Mouse (Mus musculus): ENCODE data around the gene Slc16a11.

Slc16a11 gene

GRCm38 (mm10) chr11:70225798-70226601 lies 13.4 kb downstream of the Slc16a11 start:
- 38% methylated on average over 27 of the region's 27 CpGs for WGBS

DNA sequence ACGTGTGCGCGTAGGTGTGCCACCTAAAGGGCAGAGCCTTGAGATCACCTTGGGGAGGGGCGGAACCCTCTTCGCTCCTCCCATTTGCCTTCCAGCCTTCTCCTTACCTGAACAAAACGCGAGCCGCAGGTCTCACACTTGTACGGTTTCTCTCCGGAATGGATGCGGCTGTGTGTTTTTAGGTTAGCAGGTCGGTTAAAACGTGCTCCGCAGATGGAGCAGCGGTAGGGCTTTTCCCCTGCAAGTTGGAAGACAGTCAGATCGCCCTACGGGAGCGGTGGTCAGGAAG lies 14.0 kb downstream of the Slc16a11 start:
- 15% methylated on average over 18 of the region's 18 CpGs for WGBS

DNA sequence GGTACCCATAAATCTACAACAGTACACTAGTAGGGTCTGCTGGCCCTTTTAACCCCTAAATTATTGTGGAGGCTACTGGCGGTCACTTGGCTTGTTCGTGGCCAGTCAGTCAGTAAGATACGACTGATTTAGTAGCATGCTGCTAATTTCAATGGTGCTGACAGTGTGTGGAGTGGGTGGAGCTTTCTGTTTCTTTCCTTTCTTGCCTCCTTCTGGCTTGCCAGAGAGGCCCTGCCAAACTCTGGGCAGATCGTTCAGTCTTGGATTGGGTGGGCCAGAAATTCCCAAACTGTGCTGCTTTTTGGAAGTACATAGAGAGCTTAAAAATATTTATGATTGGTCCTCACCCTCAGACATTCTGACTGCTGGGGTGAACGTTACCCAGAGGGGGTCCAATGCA lies 14.6 kb downstream of the Slc16a11 start:
- 21% methylated on average over 5 of the region's 5 CpGs for WGBS

DNA sequence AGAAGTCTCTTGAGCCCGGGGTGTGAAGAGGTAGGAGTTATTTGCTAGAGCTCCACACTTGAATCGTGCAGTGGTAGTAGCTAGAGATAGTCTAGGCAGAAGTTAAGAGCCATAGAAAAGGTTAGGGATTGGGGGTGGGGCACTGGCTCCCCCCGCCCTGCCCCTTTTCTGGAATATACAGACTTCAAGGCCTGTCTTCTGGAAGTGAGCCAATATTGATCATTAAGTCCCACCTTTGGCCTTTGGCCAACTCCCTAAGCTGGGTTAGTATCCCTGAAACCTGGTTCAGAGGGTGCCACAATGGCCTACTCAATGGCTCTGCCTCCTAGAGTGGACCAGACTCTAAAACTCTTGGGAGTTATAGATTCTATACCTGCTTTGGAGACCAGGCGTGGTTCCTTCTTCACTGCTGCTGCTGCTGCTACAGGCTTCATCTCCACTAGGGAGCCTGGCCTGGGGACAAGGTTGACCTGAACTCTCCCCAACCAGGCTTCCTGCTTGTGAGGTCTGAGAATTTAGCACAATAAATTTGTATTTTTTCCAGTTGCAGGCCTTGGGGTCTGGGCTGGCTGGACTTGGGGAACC lies 15.2 kb downstream of the Slc16a11 start:
- 57% methylated on average over 4 of the region's 4 CpGs for WGBS

- WGBS, result under 1% methylated on average over 19 of the region's 19 CpGs
Measured at GRCm38 (mm10) chr11:70228828-70229227, 16.3 kb downstream of the Slc16a11 start.

DNA sequence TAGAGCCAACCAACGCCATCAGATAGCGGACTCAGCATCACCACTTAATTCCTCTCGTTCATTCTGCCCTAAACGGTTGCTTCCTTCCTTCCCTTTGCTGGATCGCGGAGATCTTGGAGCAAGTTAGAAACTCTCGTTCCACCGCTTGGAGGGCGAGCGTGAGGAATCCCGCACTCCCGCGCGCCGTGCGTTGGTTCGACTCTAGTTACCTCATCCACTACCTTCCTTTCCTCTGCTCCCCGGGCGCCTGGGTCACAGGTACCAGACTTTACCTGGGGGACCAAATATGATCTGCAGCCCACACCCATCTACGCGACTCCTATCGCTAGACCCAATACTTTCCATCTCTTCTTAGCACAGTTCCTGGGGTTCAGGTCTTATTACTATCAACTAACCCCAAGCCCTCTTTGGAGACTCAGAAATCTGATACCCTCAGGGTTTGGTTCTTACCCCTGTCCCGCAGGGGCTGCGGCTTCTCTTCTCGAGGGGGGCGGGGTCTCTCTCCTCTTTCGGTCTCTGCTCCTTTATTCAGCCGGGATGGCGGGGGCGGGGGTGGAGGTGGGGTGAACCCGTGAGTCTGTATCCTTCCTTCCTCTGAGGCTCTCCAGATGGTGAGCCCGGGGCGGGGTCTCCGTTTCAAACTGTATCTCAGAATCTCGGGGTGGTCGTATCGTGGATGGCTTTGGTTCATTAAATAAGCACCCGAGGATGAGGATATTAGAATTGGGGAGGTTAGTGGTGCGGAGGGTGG lies 16.9 kb downstream of the Slc16a11 start, which contains the start of gene Bcl6b:
Bcl6b (minus strand) TSS at position 539 of the 751 bp plus-strand sequence.
- 3% methylated on average over 39 of the region's 39 CpGs for WGBS

GRCm38 (mm10) chr11:70230239-70230727 lies 17.7 kb downstream of the Slc16a11 start:
- WGBS, result 1% methylated on average over 32 of the region's 32 CpGs

- WGBS, result 4% methylated on average over 10 of the region's 10 CpGs
Measured at GRCm38 (mm10) chr11:70232546-70232945, 20.0 kb downstream of the Slc16a11 start.

GRCm38 (mm10) chr11:70233016-70233415 lies 20.5 kb downstream of the Slc16a11 start:
- 19% methylated on average over 8 of the region's 8 CpGs for WGBS

- WGBS, result 70% methylated on average over 5 of the region's 5 CpGs
Measured at GRCm38 (mm10) chr11:70234037-70234436, 21.5 kb downstream of the Slc16a11 start.

DNA sequence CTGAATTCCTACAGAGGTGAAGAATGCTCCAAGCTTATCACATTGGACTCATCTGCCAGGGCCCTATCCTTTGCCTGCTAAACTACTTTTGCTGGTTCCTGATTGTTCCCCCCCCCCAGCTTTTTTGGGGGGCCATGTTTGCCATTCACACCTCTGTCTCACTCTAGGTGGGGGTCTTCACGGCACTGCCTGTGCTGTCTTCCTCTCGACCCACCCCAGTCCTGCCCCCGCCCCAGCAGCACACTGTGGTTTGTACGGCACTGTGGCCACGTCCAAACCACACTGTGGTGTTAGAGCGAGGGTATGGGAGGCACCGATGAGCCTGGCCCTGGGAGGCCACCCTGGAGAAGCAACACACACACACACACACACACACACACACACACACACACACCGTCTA lies 21.9 kb downstream of the Slc16a11 start:
- 79% methylated on average over 8 of the region's 8 CpGs for WGBS

GRCm38 (mm10) chr11:70235254-70235900 lies 22.8 kb downstream of the Slc16a11 start:
- WGBS, result 90% methylated on average over 12 of the region's 12 CpGs

GRCm38 (mm10) chr11:70236717-70237116 lies 24.2 kb downstream of the Slc16a11 start:
- 16% methylated on average over 7 of the region's 7 CpGs for WGBS

DNA sequence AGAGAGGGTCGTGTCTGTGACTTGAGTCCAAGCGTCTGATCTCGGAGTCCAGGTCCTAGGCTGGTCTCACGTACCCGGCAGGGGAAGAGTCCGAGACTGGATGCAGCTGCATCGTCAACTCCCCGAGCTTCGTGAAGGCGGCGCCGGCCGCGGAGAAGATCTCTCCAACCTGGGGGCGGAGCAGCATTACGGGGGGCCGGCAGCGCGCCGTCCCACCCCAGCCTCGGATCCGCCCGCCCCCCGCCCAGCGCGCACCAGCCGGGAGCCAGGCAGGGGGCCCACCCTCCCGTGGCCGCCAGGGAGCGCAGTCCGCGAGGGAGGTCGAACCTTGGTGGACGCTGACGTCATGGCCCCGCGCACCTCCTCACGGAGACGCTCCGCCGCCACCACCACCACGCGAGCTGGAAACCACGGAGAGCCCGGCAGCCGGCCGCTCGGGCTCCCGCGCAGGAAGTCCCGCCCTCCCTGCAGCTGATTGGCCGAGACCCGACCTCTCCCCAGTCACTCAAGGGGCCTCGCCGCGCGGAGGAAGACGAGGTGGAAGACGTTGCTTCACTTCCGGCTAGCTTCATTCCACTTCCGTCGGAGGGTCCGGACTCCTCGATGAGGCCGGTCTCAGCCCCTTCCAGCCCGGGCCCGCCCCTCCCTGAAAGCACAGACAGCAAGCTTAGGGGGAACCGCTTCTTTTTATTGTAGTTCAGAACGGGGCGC lies 25.1 kb downstream of the Slc16a11 start, which contains the start of gene 0610010K14Rik:
0610010K14Rik (minus strand) TSS at position 458 of the 711 bp plus-strand sequence.
- under 1% methylated on average over 70 of the region's 70 CpGs for WGBS

- 6% methylated on average over 23 of the region's 23 CpGs for WGBS
Measured at GRCm38 (mm10) chr11:70238591-70239440, 26.3 kb downstream of the Slc16a11 start.

- WGBS, result under 1% methylated on average over 34 of the region's 35 CpGs
Measured at GRCm38 (mm10) chr11:70239541-70240279, 27.2 kb downstream of the Slc16a11 start, which contains the start of the genes Gm21988 and Rnasek. Gene Gm21988 (minus strand): TSS chr11:70239830. Gene Rnasek (minus strand): TSS chr11:70239842.

- WGBS, result 79% methylated on average over 11 of the region's 11 CpGs
Measured at GRCm38 (mm10) chr11:70242591-70242990, 30.0 kb downstream of the Slc16a11 start.

DNA sequence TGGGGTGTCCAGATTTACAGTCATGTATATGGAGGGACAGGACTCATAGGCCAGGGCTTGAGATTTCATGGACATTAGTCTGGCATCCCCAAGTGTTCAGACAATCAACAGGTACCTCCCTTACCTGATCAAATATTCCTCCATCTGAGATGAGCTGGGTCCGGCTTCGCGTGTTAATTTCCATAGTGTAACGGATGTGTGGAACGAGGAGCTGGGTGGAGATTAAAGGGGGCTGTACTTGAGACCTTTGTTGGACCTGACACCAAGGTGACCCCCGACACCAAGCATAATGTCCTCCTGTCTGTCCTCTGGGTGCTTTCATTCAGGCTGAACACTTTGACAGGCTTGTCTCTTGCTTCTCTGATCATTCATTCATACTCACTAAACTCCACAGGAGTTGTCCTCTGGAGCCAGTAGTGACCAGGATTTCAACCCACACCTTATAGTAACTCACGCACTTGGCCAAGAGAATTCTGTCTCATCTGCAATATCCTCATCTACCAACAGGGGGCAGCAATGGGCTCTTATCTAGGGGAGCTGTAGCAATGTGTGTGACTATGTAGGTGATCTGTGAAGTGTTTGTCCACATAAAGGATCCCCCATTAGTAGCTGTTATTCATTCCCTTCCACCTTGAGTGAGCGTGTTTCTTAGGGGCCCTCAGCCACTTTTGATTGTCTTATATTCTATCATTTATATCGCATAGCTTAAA lies 34.7 kb downstream of the Slc16a11 start:
- 54% methylated on average over 9 of the region's 9 CpGs for WGBS

DNA sequence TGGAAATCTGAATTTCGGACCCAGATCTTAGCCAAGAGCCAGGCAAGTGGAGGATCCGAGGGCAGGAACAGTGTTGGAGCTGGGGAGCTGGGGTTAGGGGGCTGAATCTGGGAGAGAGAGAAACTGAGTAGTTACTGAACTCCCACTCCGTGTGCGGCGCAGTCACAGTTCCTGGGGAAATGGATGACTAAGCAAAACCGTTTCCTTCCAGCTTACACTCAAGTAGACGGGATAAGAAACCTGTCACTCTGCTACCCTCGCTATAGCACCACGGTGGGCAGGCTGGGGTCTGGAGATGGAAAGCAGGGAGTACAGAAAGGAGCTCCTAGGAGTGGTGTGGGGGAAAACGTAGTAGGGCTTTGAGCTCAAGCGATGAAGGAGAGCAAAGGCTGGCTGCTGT lies 37.6 kb downstream of the Slc16a11 start:
- 56% methylated on average over 11 of the region's 11 CpGs for WGBS

Measured in cerebral cortex, adult 2 months (tissue).